Mouse (Mus musculus) T-helper 2 cell (primary cell): ENCODE measurements around the gene Olfr1321.

Experiments used
- in situ Hi-C: fragments of 300-600 bp; cut with MboI, MseI; formaldehyde crosslinking; loops from one replicate; pipeline ENCODE4 v1.15.1; 2025; ENCODE audit warnings: high pct_unique_total_duplicates

Olfr1321 gene

DNA sequence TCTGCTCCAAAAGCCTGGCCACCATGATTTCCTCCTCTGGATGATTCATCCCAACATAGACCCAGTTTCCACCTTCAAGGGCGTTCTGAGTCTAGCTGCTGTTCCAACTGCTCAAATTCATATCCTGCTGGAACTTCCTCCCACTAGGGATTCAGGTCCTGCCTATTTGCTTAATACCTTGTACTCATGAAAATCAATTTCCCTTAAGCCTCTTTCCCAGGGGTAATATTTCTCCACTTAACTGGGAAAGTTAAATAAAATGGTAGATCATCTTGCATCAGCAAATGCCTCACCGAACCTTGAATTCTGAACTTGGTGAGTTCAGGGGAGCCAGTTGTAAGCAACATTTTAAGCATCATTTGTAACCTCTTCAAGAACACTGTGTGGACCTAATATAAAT is at the start of gene Olfr1321:
Olfr1321 (minus strand) TSS at position 101 of the 400 bp plus-strand sequence.
- in situ Hi-C loops = no loop called here

DNA sequence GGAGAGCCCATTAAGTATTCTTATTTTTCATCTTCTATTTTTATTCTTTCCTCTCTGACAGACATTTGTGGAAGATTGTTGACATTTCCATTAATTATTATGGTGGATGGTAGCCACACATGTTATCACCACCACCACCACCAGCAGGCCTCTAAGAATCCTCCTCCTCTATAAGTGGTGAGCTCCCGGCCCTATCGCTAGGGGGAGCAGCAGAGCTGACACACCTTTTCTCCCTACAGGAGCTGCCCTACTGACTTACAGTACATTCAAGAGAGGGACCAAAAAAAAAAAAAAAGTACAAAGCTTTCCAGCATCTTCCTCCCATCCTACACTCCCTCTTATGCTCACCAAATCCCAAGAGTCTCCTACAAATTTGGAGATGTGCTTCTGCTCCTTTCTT is 36.0 kb upstream of the Olfr1321 start:
- in situ Hi-C loops = no loop called here

DNA sequence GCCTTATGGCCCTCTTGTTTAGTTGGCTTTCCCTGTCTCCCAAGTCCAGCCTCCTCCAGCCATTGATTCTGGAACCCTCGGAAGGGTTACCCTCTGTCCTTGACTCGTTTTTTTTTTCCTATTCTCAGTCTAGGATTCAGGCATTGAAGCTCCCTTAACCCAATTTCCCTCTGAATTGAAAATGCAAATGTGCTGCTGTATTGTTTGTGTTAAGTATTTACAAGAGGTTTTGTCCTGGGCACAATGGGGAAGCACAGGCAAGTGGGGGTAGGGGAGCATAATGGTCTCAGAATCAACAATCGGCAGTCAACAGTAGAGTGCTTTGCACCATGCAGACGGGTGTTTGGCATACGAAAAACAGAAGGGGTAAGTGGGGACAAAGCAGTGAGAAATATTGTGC is 10.3 kb upstream of the Olfr1321 start:
- in situ Hi-C loops = no loop called here
